Mouse (Mus musculus): Measurements from ENCODE around the gene B4galt1. TPM values are rescaled to one million over a fixed set of nuclear protein-coding genes. Genes with fewer than 3 reads are reported as not detected.

The B4galt1 gene
- total RNA-seq, 1 experiment from 2014 or later: 69.4 TPM

DNA sequence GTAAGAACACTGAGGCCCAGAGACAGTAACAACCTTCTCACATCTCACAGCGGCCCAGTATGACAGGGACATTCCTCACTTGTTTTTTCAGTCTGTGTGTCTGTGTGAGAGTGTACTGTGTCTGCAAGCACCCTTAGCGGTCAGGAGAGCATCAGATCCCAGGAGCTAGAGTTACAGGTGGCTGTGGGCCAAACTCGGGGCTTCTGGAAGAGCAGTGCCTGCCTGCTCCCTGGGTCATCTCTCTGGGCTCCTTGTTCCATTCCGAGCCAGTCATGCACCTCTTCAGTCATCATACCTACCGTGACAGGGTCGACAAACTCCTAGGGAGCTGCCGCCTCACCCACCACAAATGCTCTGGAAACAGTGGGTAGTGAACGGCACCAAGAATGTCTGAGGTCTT, 10.1 kb downstream of the B4galt1 start:
- no peak for DNase-seq

DNA sequence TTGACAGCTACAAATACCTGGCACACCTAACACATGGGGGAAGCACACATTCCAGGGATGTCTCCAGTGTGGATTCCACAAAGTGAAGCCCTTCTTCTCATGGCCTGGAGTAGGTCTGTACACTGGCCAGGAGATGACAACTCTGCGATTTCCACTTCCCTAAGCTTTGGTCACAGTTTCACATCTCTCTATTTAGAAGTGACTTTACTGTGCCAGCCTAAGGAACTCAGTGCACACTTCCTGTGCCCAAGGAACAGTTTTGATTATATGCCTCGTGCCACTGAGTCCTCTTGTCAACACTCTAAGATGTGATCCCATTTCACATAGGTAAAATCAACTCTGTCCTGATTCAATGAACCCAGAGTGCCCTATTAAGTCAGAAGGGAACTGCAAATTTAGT, 13.4 kb downstream of the B4galt1 start:
- DNase-seq: no peak

DNA sequence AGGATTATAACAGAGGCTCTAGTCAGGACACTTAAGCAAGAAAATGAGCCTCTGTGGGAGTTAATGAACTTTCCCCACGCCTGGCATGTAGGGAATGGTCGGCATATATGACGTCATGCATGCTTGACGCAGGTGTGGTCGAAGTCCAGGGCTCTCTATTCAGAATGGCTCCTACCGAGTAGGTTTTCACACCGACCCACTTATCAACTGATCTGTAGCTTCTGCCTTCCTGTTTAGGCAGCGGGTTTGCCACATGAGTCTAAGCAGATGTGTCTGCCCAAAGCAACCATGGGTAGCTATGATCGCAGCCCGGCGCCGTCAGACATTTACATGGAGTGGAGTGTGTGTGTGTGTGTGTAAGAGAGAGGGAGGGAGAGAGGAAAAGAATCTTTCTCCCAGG, 14.6 kb downstream of the B4galt1 start:
- DNase-seq: no peak

DNA sequence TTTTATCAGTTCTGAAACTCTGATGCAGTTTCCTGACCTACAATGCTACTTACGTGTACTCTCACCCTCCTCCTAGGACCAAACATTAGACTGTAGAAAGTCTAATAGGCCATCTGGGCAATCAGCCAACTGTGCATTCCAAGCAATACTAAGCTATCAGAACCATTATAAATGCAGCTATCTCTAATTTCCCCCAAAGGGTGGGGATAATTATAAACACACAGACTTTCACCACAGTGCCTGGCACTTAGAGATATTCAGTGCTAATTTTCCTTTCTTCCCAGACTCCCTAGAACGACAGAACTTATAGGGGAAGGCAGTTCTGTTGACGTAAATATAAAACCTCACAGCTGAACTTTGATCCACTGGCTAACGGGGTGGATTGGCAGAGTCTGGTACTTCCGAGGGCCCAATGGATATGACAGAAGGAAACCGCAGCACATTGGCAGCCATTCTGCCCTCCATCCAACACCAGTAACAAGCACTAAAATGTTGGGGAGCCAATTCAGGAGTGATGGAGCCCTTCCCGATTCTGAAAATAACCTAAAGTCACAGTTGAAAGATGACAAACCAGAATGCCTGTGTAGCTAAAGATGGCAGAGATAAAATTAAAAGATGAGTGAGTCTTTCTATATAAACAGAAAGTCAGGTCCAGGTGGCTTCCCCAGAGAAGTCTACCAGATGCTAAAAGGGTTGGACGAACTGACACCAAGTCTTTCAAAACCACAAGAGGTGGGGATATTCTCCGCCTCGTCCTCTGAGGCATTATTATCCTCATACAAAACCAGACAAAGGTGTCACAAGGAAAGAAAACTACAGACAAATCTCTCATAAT, 16.1 kb downstream of the B4galt1 start:
- DNase-seq: peak; percentile 71

DNA sequence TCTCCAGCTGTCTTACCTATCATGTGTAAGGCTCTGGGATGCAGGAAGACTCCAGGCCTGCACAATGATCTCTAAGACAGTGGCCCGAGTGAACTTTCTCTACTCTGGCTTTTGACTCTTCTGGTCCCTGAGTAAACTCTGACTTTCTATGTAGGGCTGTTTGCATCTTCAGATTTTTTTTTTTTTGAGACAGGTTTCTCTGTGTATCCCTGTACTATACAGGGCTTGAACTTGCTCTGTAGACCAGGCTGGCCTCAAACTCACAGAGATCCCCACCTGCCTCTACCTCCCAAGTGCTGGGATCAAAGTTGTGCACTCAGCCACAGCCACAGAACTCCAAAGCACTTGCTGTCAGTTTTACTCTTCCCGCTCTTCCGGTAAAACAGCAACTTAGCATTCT, 16.8 kb downstream of the B4galt1 start:
- DNase-seq: no peak

DNA sequence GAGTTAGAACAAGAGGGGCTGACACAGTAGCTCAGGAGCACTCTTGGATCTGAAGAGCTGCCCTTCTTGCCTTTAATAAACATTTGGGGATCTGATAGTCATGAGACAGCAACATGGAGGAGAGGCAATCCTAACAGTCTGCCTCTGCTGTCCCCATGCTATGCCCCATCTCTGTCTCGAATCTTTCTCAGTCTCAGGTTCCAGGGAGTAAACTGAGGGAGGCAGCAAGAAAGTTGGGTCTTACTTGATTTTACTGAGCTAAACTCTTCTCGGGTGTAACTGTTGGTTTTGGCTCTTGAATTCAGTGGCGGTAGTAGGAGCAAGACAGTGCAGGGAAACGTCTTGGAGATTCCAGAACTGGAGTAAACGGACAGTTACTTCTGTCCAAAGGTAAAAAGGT, 18.9 kb downstream of the B4galt1 start:
- no peak for DNase-seq

DNA sequence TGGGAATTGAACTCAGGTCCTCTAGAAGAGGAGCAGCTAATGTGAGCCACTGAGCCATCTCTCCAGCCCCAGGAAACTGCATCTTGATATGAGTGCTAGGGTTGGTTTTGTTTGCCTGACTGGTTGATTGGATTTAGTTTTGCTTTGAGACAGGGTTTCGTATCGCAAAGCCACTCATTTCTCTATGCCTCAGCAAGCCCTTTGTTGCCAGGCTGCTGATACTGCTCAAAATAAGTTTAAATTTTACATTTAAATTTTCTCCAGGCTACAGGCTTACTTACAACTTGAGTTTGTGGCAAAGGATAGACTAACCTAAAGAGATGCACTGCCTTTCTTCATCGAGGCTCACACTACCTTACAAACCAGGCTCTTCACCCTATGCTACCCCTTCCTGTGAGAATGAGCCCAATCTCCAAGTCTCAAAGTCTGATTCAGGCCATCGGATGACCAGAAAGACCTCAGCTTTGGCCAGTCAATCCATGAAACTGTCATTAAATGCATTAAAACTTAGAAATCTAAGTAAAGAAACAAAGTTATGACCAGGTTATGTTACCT, 19.5 kb downstream of the B4galt1 start:
- DNase-seq: no peak

DNA sequence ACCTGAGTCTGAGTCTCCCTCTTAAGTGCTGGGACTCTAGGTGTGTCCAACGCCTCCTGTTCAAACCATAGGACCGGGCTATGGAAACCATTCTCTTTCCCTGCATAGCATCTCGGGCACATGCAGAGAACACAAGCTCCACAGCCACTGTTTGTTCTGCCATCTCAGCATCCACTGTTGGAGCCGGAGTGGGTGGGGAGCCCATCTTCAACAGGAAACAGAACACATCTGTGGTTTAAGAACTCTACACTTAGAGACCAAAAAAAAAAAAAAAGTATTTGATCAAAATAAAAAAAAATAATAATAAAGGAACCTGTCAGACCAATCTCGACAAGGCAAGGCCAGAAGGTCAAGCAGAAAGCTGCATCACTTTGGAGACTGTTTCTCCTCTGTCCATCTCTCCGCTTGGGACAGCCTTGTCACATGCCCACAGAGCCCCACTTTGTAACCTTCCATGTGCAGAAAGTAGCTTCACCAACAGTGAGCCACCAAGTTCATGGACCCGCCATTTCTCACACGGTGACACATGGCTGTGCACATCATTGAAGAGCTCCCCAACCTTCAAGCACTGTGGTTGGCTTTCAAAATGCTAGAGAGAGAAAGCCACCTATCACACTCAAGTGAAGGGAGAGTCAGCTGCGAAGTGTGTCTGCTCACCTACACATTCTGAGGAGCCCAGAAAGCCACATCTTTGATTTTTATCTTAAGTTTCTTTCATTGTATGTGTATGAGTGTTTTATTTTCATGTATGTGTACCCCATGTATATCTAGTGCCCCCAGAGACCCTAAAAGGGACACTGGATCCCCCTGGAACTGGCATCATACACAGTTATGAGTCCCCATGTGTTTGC, 20.2 kb downstream of the B4galt1 start:
- no peak for DNase-seq

DNA sequence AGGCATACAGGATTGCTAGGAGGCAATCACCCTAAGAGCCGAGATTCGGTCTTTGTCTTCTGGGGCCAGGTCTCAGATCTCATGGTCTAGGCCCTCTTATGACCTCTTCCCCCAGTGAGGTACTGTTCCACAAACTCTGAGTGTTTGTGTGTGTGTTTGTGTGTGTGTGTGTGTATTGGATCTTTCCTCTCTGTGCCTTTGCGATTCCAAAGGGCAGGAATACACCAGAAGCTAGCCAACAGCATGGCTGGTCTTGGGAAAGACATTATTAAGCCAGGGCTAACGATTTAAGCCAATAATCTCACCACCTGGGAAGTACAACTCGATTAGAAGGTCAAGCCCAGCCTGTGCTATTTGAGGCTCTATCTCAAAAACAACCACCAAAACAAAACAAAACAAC, 23.3 kb downstream of the B4galt1 start:
- no peak for DNase-seq

DNA sequence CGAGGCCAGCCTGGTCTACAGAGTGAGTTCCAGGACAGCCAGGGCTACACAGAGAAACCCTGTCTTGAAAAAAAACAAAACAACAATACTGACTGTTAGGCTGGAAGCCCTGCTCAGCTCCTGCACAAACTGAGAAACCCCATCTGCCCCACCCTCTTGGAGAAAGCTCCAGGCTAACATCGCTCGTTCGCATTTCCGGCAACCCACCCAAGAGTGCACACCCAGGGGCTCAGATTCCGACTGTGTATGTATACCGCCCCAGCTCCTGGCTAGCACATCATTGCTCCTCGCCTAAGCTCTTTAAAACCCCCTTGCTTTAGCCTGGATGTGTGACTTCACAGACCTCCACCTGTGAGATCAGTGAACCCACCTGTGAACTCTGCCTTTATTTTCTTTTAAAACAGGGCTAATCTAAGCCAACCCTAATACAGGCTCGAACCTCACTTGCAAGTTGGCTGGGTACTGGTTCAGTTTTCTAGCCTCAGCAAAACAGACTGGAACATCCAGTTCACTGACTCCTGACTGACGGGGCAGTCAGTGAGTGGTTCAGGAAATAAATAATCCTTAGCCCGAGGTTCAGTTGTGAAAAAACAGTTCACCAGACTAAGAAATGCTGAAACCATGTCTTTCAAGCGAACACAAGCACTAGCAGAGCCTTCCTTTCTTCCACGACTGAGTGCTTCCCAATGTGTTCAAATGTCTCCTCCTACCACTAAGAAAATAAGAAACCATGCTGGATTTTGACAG, 24.0 kb downstream of the B4galt1 start:
- no peak for DNase-seq

DNA sequence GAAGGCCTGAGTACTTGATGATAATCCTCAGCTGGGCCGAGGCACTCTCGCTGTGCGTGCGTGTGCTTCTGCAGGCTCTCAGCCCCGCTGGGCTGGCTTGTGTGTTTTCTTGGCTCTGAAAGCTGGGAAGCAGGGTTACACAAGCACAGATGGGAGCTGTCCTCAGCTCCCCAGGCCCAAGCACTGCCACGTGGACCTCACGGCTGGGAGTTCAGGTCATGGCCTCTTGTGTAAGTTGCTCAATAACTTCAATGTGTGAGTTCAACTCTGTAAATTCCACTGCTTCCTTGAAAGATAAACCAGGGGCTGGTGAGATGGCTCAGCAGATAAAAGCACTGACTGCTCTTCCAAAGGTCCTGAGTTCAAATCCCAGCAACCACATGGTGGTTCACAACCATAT, 24.9 kb downstream of the B4galt1 start:
- peak; percentile 75 for DNase-seq

DNA sequence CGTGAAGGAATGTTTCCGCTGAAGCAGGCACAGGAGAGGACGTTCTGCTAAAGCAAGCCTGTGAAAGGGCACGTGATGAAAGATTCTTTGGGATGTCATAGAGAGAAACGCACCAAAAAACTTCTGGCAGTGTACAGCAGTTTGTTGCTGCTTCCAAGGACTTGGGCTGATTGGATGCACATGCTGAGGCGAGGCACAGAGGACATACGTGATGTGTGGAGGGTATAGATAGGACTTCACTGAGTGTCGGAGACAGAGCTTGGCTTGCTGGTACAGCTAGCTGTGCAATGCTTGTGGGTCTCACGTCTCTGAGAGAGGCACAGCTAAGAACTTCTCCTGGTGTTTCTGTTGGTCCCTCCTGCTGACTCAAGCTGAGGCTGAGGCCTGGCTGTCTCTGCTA, 25.9 kb downstream of the B4galt1 start:
- DNase-seq: no peak

DNA sequence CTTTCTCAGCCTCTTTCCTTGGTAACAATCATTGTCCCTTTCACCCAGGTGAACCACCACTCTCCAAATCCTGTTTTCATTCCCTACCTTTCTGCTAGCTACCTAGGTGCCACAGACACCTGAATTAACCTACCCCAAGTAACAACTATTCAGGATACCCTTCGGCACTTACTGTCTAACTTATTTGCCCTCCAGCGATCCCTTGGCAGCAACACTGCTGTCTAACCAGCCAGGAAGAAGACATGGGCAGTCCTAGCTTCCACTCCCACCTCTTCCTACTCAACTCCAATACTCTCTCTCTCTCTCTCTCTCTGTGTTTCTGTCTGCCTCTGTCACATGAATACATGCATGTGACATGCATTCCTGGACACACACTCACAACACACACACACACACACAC, 27.0 kb downstream of the B4galt1 start:
- DNase-seq: no peak

DNA sequence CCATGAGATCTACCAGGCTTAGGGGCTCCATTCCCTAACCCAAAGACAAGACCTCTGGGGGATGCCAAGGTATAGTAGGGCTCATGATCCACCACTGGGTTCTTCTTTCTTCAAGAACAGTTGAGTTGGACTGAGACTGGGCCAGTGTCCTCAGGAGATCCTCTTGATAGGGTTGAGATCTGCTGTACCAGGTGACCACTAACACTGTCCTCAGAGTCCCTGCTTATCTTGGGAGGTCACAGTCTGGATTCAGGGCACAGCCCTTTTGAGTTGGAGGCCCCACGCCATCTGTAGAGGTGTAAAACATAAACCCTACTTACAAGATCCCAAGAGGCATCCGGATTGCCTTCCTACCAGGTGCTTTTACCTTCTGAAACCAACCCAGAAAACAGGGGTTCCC, 27.8 kb downstream of the B4galt1 start:
- DNase-seq: no peak

DNA sequence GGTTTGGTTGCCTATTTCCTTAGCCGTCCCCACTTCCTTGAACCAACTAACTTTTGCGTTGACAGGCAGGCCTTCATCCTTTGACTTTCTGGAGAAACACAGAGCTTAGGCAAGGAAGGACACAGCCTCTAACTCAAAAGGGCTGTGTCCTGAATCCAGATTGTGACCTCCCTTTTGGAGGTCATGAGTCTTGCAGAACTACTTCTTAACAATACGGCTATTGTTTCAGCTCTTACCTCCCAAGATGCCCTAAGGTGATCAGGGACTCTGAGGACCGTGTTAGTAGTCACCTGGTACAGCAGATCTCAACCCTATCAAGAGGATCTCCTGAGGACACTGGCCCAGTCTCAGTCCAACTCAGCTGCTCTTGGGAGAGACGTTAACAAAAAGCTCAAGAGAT, 28.7 kb downstream of the B4galt1 start:
- DNase-seq: no peak

DNA sequence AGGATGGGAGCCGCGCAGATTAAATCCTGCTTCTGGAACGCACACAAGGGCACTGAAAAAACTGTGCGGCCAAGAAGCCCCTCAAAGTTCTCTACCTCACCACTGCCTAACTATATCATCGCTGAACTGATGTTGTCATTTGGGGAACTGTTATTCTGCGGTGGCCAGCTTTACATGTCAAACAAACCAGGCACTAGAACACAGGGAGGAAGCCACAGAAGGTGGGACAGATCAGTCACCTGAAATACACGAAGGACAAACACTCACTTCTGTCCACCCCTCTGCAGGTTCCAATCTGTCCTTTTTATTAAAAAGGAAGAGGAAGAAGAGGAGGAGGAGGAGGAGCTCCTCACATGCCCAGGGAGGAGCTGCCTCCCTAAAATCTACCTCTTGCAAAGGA, 29.3 kb downstream of the B4galt1 start:
- no peak for DNase-seq

DNA sequence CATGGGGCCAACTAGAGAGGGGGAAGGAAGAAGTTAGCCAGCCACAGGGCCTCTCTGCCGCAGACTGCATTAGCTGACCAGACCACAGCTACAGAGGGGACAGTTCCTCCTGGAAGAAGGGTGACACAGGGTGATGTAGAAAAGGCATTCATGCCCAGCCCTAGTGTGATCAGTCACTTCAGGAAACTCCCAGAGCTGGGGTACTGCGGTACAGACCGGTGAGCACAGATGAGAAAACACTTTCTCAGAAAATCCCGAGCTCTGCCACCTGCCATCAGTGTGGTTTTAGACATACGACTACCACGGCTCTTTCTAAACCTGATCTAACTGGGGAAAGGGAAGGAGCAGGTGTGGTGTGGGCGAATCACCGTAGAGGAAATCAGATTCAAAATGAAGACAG, 30.1 kb downstream of the B4galt1 start:
- DNase-seq: no peak

DNA sequence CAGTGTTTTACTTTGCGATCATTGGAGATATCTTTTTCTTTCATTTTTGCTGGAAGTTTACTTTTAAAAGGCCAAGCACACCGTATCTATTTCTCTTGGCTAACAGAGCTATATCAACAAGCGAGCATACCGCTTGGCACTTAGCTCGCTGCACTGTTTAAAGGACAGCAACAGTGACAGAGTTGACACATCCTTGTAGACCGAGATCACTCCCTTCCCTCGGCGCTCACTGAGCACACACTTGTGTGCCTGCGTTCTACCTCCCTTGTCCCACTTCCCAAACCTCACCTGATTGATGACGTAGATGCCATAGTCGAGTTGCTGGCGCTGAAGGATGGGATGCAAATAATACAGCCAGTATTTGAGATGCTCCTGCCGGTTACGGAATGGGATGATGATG, 30.7 kb downstream of the B4galt1 start:
- DNase-seq: no peak

DNA sequence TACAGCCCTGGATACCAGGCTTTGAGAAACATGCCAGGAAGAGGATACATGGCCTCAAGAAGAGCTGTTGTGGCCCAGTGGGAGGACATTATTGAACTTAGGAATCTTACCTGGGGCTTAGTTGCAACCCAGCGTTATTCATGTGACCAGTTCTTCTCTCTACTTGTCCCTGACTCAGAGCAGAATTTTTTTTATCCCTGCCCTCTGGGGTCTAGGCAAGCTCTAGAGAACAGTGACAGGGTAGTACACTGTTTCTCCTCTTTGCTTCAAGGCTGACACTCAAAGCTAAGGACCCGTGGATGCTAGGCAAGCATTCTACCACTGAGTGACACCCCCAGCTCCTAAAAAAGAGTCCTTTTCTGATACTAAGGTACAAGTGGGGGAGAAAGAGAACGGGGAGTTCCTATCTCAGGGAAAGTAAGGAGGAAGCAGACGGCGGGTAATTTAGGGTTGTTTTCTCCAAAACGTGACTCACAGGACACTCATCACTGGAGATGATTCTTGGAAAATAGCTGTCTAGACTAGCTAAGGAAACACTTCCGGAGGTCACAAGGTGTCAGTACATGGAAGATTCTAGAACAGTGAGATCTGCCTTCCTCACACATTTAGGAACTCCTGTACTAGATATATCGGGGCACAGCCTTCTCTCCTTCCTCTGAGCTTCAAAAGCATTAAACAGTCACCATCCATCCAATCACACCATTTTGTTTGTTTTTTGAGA, 32.3 kb downstream of the B4galt1 start:
- DNase-seq: no peak

DNA sequence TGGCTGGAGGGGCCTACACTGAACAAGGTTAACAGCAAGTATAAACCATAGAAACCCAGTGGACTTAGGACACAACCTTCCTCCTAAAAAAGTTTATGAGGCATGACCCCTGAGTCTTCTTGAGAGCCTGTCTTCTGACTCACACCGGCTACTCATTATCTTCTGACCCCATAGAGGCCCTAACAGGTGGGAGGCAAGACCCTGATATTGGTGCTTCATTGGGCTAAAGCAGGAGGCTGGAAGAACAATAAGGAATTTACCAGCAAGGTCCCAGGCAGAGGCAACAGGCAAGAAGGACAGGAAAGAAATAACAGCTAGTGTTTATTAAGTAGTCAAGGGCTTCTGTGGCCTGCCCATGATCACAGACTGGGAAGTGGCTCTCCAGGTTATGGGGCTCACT, 32.9 kb downstream of the B4galt1 start:
- no peak for DNase-seq

DNA sequence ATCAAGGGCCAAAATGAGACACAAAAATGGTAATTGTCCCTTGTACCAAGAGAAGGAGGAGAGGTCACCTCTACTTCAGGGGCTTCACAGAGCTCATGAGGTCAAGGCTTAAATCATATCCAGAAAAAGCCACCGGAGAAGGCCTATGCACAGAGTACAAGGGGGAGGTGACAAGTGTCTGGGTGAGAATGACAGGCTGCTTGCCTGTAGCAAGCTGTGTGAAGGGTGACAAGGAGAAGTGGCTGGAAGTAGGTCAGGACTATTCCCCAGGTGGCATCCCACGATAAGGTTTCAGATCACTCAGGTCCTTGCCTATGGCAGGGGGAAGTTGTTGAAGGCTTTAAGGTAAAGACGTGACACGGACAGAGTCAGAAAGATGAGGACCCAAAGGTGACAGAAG, 33.8 kb downstream of the B4galt1 start:
- no peak for DNase-seq

DNA sequence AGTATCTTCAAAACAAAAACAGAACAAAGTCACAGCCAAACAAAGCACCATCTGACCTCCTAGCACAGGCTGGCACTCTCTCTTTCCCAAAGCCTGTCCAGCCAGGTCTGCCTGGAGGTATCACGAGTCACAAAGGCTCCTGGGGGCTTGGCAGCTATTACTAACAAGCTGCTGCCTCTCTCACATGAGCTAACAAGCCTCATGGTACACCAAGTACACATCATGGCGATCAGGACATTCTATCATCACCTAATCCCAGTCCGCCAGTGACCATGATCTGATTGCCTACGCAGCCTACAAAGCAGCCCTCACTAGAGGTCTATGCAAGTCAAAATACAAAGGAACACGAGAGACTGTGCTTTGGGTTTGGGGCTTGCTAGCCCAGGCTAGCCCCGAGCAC, 34.7 kb downstream of the B4galt1 start:
- no peak for DNase-seq

Measured in adrenal gland, postnatal 14 days (tissue).